Mouse (Mus musculus) forebrain, postnatal 0 days (tissue): ENCODE measurements around the gene Mamstr. TPM values are rescaled to one million over a fixed set of nuclear protein-coding genes. Genes with fewer than 3 reads are reported as not detected.
A peak's percentile ranks its signal among the peaks of the same experiment; 100 is the strongest.

Experiments used
- ATAC-seq: fragments of 200-750 bp; cut with Nextera tagmentation; 2 replicates; pipeline ENCODE4 v1.8.0; 2017; ENCODE audit warnings: mild to moderate bottlenecking, moderate library complexity
- DNase-seq: peaks from one replicate; pipeline ENCODE4 v3.0.0-alpha.2; 2015
- H3K27ac ChIP-seq: fragments of 300-500 bp; sonication (generic); 2 replicates; pipeline ENCODE4 v1.5.1; 2014; ENCODE audit warnings: low read depth, mild to moderate bottlenecking, antibody characterized with exemption, low read length, moderate library complexity, mixed read lengths
- H3K27me3 ChIP-seq: fragments of 300-500 bp; sonication (generic); 2 replicates; pipeline ENCODE4 v1.6.1; 2014; ENCODE audit warnings: mild to moderate bottlenecking, low read length, mixed read lengths; ENCODE audit not compliant: insufficient read depth
- H3K36me3 ChIP-seq: fragments of 300-500 bp; sonication (generic); 2 replicates; pipeline ENCODE4 v1.6.1; 2014; ENCODE audit warnings: mild to moderate bottlenecking, moderate library complexity; ENCODE audit not compliant: insufficient read depth
- H3K4me1 ChIP-seq: fragments of 300-500 bp; sonication (generic); 2 replicates; pipeline ENCODE4 v1.6.1; 2014; ENCODE audit warnings: antibody characterized with exemption; ENCODE audit not compliant: insufficient read depth
- H3K4me2 ChIP-seq: fragments of 300-500 bp; sonication (generic); 2 replicates; pipeline ENCODE4 v1.6.1; 2014; ENCODE audit warnings: low read depth, mild to moderate bottlenecking, moderate library complexity
- H3K4me3 ChIP-seq: fragments of 300-500 bp; sonication (generic); 2 replicates; pipeline ENCODE4 v1.5.1; 2014; ENCODE audit warnings: low read depth, low read length, mixed read lengths
- H3K9ac ChIP-seq: fragments of 300-500 bp; sonication (generic); 2 replicates; pipeline ENCODE4 v1.6.1; 2014; ENCODE audit warnings: mild to moderate bottlenecking
- H3K9me3 ChIP-seq: fragments of 300-500 bp; sonication (generic); 2 replicates; pipeline ENCODE4 v1.6.1; 2016; ENCODE audit warnings: low read length
- CTCF ChIP-seq: sonication (generic); IDR thresholded peaks from 2 replicates; pipeline ENCODE4 v1.5.1; 2016; ENCODE audit warnings: antibody characterized with exemption, control low read depth, low read depth
- WGBS: fragments of 180-500 bp; shearing (Covaris S2); extraction: QIAGEN DNeasy Blood & Tissue Kit; methylation state at CpG from one replicate; pipeline ENCODE4 v1.1.7; 2014; 5-methylcytosine and 5-hydroxymethylcytosine counted together
- polyA plus RNA-seq: library from polyadenylated mRNA; unstranded; fragments of >200 nt; fragmentation: Nextera tagmentation; extraction: Ambion mirVana; gene quantifications from 2 replicates; pipeline ENCODE4 v1.2.1, GENCODE M21; 2015
- total RNA-seq: library from RNA; depleted of rRNA; stranded (reverse); fragments of >200 nt; gene quantifications from 2 replicates; pipeline ENCODE4 v1.2.3, GENCODE M21; 2014

Gene Mamstr
- total and polyA plus RNA-seq, 2 experiments from 2014 or later, result 2.2 to 2.6 TPM

GRCm38 (mm10) chr7:45682144-45683126, 42.7 kb downstream of the Mamstr start:
- Histone ChIP-seq H3K27me3 (no peaks in the 10 kb centered on the region), H3K9ac (0 out of 2 replicates have a peak overlapping the region, but pooled peaks have one; percentile 19), H3K4me2 (peak overlapping the region; percentile 27), H3K4me1 (no peaks in the 10 kb centered on the region), H3K4me3 (no peak overlapping the region), H3K9me3 (no peaks in the 10 kb centered on the region), H3K36me3 (no peaks in the 10 kb centered on the region; the same call in 1 of the 2 replicates), H3K27ac (peak overlapping the region; percentile 48)
- DNase-seq, result peak; percentile 93
- peak; percentile 99 for TF ChIP-seq CTCF
- peak; percentile 95 for ATAC-seq
- WGBS, result 29% methylated on average over 14 of the region's 14 CpGs

GRCm38 (mm10) chr7:45683396-45684050, 43.7 kb downstream of the Mamstr start, which contains the start of gene Ntn5:
TSS of gene Ntn5 (plus strand) at chr7:45684022.
- ATAC-seq (no peak), DNase-seq (no peak)
- WGBS, result 77% methylated on average over 7 of the region's 7 CpGs
- TF ChIP-seq CTCF, result no peak
- Histone ChIP-seq H3K4me2 (no peak within 1 kb of the TSS), H3K9me3 (no peaks in the 10 kb centered on the region), H3K27me3 (no peaks in the 10 kb centered on the region), H3K4me3 (no peak within 1 kb of the TSS), H3K36me3 (no peaks in the 10 kb centered on the region; the same call in 1 of the 2 replicates), H3K9ac (no peak within 1 kb of the TSS), H3K27ac (0 out of 2 replicates have a peak within 1 kb of the TSS, but pooled peaks have one; percentile 48), H3K4me1 (no peaks in the 10 kb centered on the region)

GRCm38 (mm10) chr7:45685811-45686210, 46.0 kb downstream of the Mamstr start:
- H3K36me3 ChIP-seq, result no peaks in the 10 kb centered on the region; the same call in 1 of the 2 replicates
- H3K9me3 ChIP-seq, result no peaks in the 10 kb centered on the region
- H3K27ac ChIP-seq, result no peak overlapping the region
- no peak for DNase-seq
- H3K4me3 ChIP-seq, result no peak overlapping the region
- H3K27me3 ChIP-seq, result no peaks in the 10 kb centered on the region
- TF ChIP-seq CTCF, result no peak
- 68% methylated on average over 10 of the region's 10 CpGs for WGBS
- no peak overlapping the region for H3K4me2 ChIP-seq
- no peaks in the 10 kb centered on the region for H3K4me1 ChIP-seq
- no peak for ATAC-seq
- H3K9ac ChIP-seq, result no peak overlapping the region

GRCm38 (mm10) chr7:45686841-45687240, 47.1 kb downstream of the Mamstr start:
- Histone ChIP-seq H3K4me2 (no peak overlapping the region), H3K9me3 (no peaks in the 10 kb centered on the region), H3K36me3 (no peaks in the 10 kb centered on the region; the same call in 1 of the 2 replicates), H3K9ac (no peak overlapping the region), H3K27ac (no peak overlapping the region), H3K4me3 (no peak overlapping the region), H3K4me1 (no peaks in the 10 kb centered on the region), H3K27me3 (no peaks in the 10 kb centered on the region)
- TF ChIP-seq CTCF, result no peak
- ATAC-seq (no peak), DNase-seq (no peak)
- 77% methylated on average over 3 of the region's 3 CpGs for WGBS

- H3K36me3 ChIP-seq, result no peaks in the 10 kb centered on the region
- no peak overlapping the region for H3K4me3 ChIP-seq
- no peak overlapping the region for H3K9ac ChIP-seq
- TF ChIP-seq CTCF, result no peak
- ATAC-seq (no peak), DNase-seq (no peak)
- no peaks in the 10 kb centered on the region for H3K9me3 ChIP-seq
- 71% methylated on average over 6 of the region's 6 CpGs for WGBS
- H3K27me3 ChIP-seq, result no peaks in the 10 kb centered on the region
- no peak overlapping the region for H3K4me2 ChIP-seq
- H3K27ac ChIP-seq, result no peak overlapping the region
- H3K4me1 ChIP-seq, result no peaks in the 10 kb centered on the region
These were observed 49.3 kb downstream of the Mamstr start for GRCm38 (mm10) chr7:45689099-45689498.

- DNase-seq (no peak), ATAC-seq (no peak)
- Histone ChIP-seq H3K4me1 (no peaks in the 10 kb centered on the region), H3K9me3 (no peaks in the 10 kb centered on the region), H3K27me3 (no peaks in the 10 kb centered on the region), H3K9ac (no peak overlapping the region), H3K27ac (no peak overlapping the region), H3K4me2 (no peak overlapping the region), H3K36me3 (no peaks in the 10 kb centered on the region), H3K4me3 (no peak overlapping the region)
- no peak for TF ChIP-seq CTCF
- 80% methylated on average over 11 of the region's 11 CpGs for WGBS
These were observed 50.0 kb downstream of the Mamstr start for GRCm38 (mm10) chr7:45689800-45690199.

- DNase-seq, result no peak
- Histone ChIP-seq H3K4me2 (no peak overlapping the region), H3K36me3 (no peaks in the 10 kb centered on the region), H3K9me3 (no peaks in the 10 kb centered on the region), H3K4me1 (no peaks in the 10 kb centered on the region), H3K9ac (no peak overlapping the region), H3K27me3 (no peaks in the 10 kb centered on the region), H3K4me3 (no peak overlapping the region), H3K27ac (no peak overlapping the region)
- 85% methylated on average over 2 of the region's 2 CpGs for WGBS
- ATAC-seq, result no peak
- TF ChIP-seq CTCF, result no peak
These were observed 52.6 kb downstream of the Mamstr start for GRCm38 (mm10) chr7:45692364-45692763.
